Mouse (Mus musculus) urinary bladder, postnatal 36 days (tissue): ENCODE data around the gene Gm45062.

ENCODE experiments used
- DNase-seq, 2 experiments: peaks; one replicate each; pipeline ENCODE4 v3.0.0; 2022; ENCODE audit warnings: low spot score in 2 of 2, mixed read lengths in 1 of 2

Gm45062 gene

DNA sequence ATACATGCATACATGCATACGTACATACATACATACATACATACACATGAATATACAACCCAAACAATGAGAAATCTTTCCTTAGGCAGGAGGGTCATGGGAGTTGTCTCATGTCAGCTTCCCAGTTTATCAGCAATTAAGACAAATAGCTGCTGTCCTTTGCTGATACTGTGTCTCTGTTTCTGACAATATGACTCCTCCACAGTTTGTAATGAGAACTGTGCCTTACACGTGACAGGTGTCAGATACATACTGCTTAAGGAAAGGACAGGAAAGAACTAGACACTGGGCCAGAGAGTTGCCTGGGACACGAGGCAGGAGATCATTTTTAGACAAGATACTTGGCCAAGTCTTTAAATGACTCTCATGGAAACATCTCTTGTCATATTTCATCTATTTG is 215.1 kb downstream of the Gm45062 start:
- DNase-seq: no peak

DNA sequence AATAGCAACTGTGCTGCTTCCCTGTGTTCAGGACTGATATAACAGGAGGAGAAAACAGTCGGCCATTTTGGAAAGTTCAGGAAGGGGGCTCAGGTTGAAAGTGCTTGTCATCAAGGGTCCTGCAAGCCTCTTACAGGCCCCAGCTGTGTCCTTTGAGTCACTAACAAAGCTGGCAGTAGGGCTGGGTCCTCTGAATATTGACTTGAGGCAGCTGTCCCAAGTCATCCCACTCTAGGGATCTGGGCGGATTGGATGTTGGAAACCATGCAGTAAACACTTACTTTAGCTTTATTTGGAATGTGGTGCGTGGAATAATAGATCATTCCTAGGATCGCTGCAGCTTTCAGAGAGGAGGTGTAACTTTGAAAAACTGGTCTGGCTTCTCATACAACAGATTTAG is 215.6 kb downstream of the Gm45062 start:
- DNase-seq: no peak

DNA sequence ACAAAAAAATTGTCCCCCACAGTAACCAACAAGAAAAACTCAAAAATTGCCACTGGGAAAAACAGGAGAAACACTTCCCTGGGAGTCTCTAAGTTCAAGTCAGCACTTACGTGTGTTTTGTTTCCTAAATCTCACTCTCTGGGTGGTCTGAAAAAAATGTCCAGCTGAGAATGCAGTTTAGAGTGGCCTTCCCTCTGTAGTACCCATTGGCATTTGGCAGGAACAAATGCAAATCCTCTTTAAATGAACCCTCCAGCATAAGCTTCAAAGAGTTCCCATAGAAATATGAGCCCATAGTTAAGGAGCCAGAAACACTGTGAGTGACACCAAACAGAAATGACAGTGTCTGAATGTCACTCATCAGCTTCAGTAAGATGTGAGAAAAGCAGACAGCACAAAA is 219.9 kb downstream of the Gm45062 start:
- DNase-seq: no peak

DNA sequence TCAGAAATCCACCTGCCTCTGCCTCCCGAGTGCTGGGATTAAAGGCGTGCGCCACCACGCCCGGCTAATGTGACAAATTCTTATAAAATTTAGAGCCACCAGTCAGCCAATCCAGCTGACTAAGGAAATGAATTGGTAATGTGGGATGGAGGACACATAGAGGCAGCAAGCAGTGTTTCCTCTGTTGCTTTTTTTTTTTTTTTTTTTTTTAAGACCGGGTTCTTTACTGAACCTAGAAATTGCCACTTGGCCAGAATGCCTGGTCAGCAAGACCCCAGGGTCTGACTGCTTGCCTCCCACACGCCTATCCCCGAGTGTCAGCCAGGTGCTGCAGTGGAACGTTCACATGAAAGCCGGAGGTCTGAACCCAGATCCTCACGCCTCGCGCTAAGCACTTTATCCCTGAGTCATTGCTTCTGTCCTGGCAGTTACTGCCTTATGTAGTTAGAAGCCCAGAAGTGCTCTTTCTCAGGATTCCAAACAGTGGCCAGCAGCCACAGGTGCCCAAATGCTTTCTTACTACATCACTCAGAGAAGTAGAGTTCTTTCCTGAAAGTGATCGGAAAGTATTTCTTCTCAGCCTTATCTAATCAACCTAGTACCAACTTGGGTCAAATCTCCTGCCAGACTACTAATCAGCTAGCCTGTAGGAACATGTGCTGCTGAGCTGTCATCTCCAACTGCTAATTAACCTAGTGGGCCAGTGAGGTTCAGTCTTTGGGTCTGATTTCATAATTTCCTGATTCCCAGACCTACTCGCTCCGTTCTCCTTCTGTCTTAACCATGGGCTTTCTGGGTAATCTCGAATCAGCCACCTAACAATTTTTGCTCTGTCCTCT is 225.4 kb downstream of the Gm45062 start:
- no peak for DNase-seq

DNA sequence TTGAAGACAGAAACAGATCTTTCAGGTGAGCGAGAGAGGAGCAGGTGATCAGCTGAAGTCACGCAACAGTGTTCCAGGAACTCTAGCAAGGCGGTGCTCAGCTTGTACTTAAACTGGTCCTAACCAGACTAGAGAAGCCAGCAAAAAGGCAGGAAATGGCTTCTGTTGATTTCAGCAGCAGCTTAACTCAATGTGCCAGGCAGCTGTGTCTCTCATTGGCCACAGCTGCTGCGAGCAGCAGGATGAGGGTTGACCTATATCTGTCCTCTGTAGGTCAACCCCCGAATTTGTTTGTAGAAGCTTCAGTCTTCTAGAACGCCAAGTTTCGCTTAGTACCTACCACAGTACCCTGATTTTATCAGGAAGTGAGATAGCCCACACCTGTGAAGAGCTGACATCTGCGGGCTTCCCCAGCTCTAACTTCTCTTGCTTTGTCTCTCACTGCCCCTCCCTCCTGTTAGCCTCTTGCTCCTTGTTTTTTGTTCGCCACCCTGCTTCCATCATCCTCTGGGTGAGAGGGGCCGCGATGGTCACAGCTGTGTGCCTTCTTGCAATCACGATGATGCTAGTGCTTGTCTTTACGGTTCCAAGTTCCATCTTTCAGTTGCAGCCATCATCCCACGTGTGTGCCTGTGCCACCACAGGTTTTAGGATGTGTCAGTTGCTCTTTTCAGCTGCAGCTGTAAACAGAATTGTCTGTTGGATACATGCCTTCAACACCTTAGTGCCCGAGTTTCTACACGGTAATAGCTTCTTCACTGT is 226.3 kb downstream of the Gm45062 start:
- DNase-seq: no peak

DNA sequence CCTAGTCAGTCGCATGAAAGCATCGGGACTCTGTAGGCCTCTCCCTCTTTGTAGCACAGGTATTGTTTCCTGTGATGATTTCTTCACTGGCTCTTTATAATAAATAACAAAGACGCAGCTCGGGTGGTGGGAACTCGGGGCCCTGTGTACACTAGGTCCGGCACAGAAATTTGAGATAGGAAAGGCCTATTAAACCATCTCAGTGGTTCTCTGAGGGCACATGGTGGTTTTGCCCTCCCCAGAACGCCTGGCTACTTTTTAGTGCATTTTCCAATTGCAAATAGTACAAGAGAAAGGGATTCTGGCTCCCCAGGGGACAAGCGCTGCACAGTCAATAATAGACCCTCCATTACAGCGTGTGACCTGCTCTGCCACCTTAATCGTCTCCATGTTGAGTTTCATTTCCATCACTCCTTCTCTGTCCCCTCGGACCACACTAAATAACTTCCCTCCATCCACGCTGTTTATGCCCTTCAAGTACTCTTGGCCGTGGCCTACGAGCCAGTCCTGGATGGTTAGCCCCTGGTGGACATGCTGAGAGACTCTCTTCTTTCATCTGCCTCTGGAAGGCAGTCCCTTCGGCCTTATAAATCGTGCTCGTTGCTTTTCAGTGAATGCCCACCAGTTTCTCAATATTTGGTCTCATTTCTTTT is 227.3 kb downstream of the Gm45062 start:
- DNase-seq: no peak

DNA sequence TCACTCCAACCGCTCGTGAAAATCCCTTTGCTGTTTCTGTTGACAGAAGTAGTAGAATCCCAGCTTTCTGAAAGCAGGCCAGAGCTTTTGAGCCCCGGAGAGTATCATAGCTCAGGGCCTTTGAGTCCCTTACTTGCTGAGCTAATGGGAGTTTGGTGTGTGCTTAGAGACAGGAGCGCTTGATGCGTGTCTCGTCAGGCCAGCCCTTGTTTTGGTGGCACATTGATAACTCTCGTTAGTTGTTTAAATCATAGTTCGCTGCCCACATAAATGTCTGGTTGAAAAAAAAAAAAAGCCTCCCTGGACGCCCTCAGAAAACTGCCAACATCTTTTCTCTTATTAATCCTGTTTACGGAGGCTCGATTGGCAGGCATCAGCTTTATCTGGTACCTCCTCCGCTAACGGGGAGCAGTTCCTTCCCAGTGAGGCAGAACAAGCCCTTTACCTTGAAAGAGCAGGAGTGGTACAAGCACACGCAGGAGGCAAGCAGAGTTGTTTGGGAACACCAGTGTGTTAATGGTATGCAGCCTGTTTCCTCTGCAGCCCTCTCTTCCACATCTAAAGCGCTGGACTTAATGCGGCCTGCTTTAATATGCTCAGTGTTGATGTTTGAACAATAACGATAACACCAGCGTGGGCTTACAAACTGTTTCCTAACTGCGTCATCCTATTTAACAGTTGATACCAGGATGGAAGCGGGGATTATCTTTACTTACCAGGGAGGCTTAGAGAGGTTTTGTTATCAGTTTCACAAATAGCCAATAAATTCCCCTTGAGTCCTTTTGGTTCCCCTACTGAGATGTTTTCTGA is 228.0 kb downstream of the Gm45062 start:
- no peak for DNase-seq

DNA sequence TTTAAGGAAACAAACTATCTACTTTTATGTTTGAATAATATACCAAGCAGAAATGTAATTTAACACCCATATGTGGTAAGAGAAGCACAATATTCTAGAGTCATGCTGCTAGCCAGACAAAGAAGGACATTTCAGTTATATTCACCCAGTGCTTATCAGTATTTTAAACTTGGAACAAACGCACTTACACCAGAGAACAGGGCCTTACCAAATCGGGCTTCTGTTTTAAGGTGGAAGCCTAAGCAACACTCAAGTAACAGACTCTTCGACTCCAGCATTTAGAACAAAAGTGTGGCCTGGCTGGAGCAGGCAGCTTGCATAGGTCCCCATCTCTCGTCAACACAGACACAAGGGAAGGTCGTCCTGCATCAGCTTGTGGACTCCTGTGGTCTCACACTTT is 229.0 kb downstream of the Gm45062 start:
- no peak for DNase-seq

DNA sequence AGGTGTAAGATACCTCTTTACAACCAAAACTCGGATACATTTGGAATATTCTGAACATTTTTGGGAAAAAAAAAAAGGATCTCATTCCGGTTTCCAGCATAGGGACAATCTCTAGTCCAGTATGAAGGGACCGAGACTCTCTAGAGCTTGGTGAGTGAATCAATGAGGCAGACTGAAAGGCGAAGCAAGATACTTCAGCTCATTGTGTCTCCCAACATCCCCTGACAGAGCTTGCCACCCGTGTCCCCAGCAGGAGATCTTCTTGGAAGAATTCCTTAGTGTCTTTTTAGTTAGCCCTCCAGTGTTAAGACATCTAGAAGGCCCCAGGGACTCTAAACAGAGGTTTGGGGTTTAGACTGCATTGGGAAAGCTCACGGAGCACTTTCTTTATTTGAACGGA is 230.0 kb downstream of the Gm45062 start:
- DNase-seq: no peak

DNA sequence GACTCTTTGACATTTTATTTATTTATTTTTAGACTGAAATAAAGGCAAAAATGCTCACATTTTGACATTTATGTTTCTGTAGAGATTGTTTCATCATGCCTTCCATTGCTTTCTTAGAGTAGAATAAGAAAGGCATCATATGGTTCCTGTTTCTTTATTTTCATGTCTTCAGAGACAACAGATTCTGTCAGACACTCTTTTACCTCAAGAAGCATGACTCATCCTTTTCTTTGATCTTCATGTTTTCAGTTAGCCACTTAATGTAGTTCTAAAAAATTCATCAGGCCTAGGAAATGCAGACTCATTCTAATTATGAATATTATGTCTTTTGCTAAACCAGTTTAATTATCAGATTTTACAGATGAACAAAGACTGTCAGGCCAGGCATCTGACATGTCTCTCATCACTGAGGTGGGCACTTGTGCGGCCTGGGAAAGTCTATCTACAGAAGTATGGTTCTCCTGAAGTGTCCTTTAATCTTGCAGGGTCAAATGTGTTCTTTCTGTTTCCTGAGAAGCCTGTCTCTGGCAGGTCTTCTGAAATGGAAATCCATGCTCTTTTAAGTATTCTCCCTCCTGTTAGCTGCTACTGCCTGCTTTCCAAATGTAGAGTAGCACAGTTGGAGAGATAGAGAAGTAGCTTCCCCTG is 230.8 kb downstream of the Gm45062 start:
- DNase-seq: no peak

DNA sequence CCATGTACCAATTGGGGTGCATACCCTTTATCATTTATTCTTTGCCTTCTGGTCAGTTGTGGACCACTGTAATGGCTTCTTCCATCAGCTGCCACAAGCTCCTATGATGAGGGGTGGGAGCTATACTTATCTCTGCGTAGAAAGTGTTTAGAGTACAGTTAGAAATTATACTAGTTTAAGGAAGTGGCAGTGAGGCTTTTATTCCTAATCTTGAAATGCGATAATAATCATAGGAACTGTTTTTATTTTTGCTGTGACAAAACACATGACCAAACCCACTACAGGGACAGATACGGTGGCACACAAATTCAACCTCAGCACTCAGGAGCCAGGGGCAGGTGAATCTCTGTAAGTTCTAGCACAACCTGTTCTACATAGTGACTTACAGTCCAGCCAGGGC is 233.0 kb downstream of the Gm45062 start:
- DNase-seq: no peak

DNA sequence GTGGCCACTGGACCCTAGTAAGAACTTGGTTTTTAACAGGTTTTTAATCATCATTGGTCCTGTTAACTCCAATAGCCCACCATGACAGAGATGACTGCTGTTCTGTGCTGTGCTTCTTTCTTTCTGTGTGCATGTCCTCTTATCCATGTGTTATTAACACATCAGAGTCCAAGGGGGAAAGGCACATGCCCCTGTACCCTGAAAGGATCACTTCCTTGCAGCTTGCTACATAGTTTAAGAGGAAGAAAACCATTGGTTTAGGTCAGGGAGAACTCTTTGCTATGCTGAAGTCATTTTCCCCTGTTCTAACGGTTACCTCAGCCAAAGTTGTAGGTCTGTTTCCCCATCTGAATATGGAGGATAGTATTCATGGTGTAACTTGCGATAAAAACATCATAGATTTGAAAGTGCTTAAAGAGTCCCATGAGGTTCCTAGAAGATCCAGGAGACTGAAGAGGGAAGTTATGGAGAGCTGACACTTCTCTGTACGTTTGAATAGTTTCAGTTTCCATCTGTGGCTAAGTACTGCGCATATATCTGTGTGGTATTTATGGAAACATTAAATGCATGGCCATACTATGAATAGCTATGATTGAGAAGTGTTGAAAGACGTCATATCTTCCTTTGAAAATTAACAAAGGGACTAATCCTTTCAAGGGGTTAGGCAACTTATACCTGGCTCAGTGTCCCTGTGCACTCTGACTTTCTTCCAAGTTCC is 236.0 kb downstream of the Gm45062 start:
- DNase-seq: no peak

DNA sequence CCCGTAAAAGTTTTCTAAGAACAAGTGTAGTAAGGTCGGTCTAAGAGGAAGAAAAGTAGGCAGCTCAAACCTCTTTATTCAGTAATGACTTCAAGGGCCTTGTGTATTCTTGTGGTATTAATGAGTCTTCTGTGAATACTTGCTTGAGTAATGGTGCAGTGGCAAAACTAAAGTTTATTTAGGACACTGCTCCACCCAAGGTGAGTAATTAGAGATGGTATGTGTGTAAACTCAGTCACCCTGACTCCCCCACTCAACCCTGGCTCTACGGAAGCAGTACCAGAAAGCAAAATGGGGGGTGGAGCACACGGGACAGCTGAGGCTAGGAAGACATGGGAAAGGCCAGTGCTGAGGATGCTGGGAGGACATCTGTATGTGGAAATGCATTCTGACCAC is 236.6 kb downstream of the Gm45062 start:
- no peak for DNase-seq

DNA sequence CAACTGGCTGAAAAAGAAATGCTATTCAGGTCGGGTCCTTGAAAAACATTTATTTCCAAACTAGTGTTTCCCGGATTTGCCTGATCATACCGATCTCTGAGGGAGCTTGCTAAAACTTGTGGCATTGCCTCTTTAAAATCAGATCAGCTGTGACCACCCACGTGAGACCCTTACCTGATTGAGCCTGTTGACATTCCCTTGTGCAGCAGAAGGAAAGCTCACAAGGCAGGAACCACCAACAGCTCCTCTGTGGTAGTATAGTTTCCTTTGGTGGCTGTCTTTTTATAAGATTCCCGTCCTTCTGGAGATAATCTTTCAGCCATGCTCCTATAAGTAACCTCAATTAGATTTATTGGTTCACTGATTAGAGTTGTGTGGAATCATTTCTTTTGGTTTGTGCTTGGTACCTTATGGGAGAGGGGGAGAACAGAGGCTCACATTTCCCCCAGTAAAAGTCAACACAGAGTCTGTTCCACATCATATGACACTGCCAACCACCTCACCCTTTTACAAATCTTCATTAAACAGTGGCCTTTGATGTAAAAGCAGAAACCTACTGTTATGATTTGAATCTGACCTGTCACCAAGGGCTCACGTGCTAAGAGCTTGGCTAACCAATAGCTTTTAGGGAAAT is 238.1 kb downstream of the Gm45062 start:
- no peak for DNase-seq

DNA sequence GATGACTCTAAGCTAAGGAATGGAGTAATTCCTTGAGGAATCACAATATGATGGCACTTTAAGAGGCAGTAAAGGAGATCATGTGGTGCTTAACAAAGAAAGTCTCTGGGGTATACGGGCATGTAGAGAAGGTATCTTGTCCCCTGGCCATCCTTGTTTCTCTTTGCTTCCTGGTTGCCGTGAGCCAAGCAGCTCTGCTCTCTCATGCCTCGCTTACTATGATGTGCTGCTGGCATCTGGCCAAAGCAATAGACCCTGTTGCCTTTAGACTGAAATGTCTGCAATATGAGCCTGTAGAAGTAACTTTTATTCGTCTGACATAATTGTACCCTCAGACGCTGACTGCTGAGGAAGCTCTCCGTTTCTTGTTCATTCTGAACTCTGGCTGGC is 238.6 kb downstream of the Gm45062 start:
- DNase-seq: no peak

DNA sequence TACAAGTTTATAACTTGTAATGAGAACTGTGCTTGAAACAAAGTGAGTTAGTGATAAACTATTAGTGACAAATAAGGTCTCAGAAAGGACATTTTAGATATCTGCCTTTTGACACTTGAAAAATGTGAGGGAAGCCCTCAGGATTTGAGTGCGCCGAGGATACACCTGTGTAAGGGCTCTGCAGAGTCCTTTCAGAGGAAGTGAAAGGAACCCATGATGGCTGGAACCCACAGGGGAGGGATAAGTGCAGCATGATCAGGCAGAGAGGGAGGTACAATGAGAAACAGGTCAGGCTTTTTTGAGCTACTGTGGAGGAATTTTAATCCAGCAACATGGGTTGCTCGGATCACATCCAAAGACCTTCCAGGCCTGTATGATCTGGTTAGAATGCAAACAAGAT is 239.7 kb downstream of the Gm45062 start:
- DNase-seq: no peak

DNA sequence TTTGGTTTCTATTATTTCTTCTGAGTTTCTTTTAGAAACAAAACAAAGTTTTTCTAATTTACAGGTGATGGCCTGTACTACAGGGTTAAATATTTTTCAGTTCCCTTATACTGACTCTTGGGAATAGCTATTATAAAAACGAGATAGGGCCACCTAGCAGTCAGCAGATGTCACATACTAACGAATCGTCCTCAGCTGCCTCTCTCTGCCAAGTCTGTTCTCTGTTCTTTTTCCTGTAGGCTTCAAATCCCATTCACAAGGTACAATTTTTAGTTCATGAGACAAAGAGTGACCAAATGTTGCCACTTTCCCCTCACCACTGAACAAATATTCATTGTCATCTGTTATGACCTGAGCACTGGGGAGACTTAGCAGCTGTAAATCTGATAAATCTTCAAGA is 244.7 kb downstream of the Gm45062 start:
- DNase-seq: no peak

DNA sequence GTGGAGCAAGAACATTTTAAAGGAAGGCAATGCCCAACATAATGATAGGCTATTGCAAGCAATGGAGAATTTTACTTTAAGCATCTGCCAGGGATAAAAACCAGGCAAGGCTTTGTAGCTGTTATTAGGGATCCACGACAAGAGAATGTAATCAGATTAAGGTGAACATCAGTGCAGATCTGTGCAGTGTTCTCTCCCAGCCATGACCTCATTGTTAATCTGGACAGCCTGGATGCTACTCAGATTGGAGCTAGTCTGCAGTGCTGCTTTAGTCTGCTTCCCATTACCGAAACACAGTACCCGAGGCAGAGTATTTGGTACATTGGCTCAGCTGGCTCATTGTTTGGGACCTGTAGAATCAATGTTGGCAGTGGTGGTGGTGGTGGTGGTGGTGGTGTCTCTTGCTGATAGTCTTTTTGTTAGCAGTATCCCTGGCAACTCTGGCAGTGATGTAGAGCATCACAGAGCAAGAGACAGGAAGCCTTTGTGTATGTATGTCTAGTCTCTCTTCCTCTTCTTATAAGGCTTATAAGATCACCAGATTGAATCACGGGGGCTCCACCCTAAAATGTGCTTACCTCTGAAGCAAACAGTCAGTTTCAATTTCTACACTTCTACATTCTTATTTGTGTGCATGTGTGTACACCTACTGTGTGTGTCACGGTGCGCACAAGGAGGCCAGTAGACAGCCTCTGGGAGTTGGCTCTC is 245.4 kb downstream of the Gm45062 start:
- no peak for DNase-seq

DNA sequence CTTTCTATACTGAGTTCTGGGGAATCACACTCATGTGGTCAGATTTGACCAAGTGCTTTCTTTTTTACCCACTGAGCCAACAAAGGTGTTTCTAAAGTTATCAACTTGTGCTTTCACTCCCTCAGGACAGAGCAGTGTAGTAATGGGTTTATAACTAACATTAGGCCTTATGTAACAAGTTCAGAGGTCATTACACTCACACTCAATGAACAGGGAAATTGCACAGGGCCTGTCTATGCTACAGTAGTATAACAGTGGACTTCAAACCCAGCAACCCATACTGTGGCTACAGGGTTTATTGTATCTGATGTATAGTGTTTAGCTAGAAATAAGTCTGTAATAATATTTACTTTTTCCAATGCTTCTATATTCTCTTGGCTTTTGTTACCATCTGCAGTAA is 247.4 kb downstream of the Gm45062 start:
- DNase-seq: no peak
